Mouse (Mus musculus): ENCODE results near the gene Dnm3. TPM values are rescaled to one million over a fixed set of nuclear protein-coding genes. Genes with fewer than 3 reads are reported as not detected.

Dnm3 gene
- polyA plus RNA-seq, 1 experiment: 8.2 TPM

- H3K4me3 ChIP-seq (ENCODE audit: insufficient read depth, low read depth, low read length): no peak overlapping the region
- H3K27me3 ChIP-seq (replicated peaks; ENCODE audit: control insufficient read depth, insufficient read depth, low read length): no peaks in the 10 kb centered on the region
- DNase-seq: no peak
- H3K27ac ChIP-seq (ENCODE audit: insufficient read depth, low read depth, low read length): no peak overlapping the region
- H3K36me3 ChIP-seq (ENCODE audit: control insufficient read depth, insufficient read depth, low read length): no peaks in the 10 kb centered on the region
- 86% methylated on average over 6 of the region's 6 CpGs for WGBS
- TF ChIP-seq POLR2A (IDR thresholded peaks at IDR 0.05; ENCODE audit: low read depth, low read length) (no peak), CTCF (conservative IDR thresholded peaks at IDR 0.05; ENCODE audit: insufficient read depth, insufficient read length, low read depth, low read length) (no peak)
- H3K4me1 ChIP-seq (ENCODE audit: control insufficient read depth, insufficient read depth, low read length): peaks cover 2% of the 10 kb centered on the region
These were observed 21.0 kb downstream of the Dnm3 start for GRCm38 (mm10) chr1:162456861-162457260.

- 92% methylated on average over 4 of the region's 4 CpGs for WGBS
- no peak for DNase-seq
- no peak overlapping the region for H3K27ac ChIP-seq (ENCODE audit: insufficient read depth, low read depth, low read length)
These were observed 21.4 kb downstream of the Dnm3 start for GRCm38 (mm10) chr1:162456406-162456805.

GRCm38 (mm10) chr1:162453578-162453977 is 24.3 kb downstream of the Dnm3 start:
- WGBS: 14% methylated on average over 8 of the region's 8 CpGs
- TF ChIP-seq POLR2A (IDR thresholded peaks at IDR 0.05; ENCODE audit: low read depth, low read length) (no peak), CTCF (conservative IDR thresholded peaks at IDR 0.05; ENCODE audit: insufficient read depth, insufficient read length, low read depth, low read length) (no peak)
- Histone ChIP-seq H3K4me3 (ENCODE audit: insufficient read depth, low read depth, low read length) (no peak overlapping the region), H3K36me3 (ENCODE audit: control insufficient read depth, insufficient read depth, low read length) (no peaks in the 10 kb centered on the region), H3K4me1 (ENCODE audit: control insufficient read depth, insufficient read depth, low read length) (peaks cover 2% of the 10 kb centered on the region), H3K27me3 (replicated peaks; ENCODE audit: control insufficient read depth, insufficient read depth, low read length) (no peaks in the 10 kb centered on the region; the same call in 1 of the 2 replicates), H3K27ac (ENCODE audit: insufficient read depth, low read depth, low read length) (peak overlapping the region; percentile 33; the same call in 1 of the 2 replicates)
- DNase-seq: peak; percentile 86

More at GRCm38 (mm10) chr1:162456406-162456805, 21.4 kb downstream of the Dnm3 start:
- TF ChIP-seq CTCF (conservative IDR thresholded peaks at IDR 0.05; ENCODE audit: insufficient read depth, insufficient read length, low read depth, low read length) (no peak), POLR2A (IDR thresholded peaks at IDR 0.05; ENCODE audit: low read depth, low read length) (no peak)
- H3K4me3 ChIP-seq (ENCODE audit: insufficient read depth, low read depth, low read length): no peak overlapping the region
- H3K27me3 ChIP-seq (replicated peaks; ENCODE audit: control insufficient read depth, insufficient read depth, low read length): no peaks in the 10 kb centered on the region
- H3K36me3 ChIP-seq (ENCODE audit: control insufficient read depth, insufficient read depth, low read length): no peaks in the 10 kb centered on the region
- peaks cover 2% of the 10 kb centered on the region for H3K4me1 ChIP-seq (ENCODE audit: control insufficient read depth, insufficient read depth, low read length)

GRCm38 (mm10) chr1:162453030-162453429 is 24.8 kb downstream of the Dnm3 start:
- no peak for DNase-seq
- H3K4me1 ChIP-seq (ENCODE audit: control insufficient read depth, insufficient read depth, low read length): peaks cover 2% of the 10 kb centered on the region
- H3K4me3 ChIP-seq (ENCODE audit: insufficient read depth, low read depth, low read length): no peak overlapping the region
- WGBS: 50% methylated on average over 6 of the region's 6 CpGs
- no peaks in the 10 kb centered on the region for H3K36me3 ChIP-seq (ENCODE audit: control insufficient read depth, insufficient read depth, low read length)
- TF ChIP-seq POLR2A (IDR thresholded peaks at IDR 0.05; ENCODE audit: low read depth, low read length): no peak
- no peak for TF ChIP-seq CTCF (conservative IDR thresholded peaks at IDR 0.05; ENCODE audit: insufficient read depth, insufficient read length, low read depth, low read length)
- H3K27ac ChIP-seq (ENCODE audit: insufficient read depth, low read depth, low read length): peak overlapping the region; percentile 33
- H3K27me3 ChIP-seq (replicated peaks; ENCODE audit: control insufficient read depth, insufficient read depth, low read length): no peaks in the 10 kb centered on the region; the same call in 1 of the 2 replicates

- Histone ChIP-seq H3K4me3 (ENCODE audit: insufficient read depth, low read depth, low read length) (no peak overlapping the region), H3K27me3 (replicated peaks; ENCODE audit: control insufficient read depth, insufficient read depth, low read length) (no peaks in the 10 kb centered on the region; the same call in 1 of the 2 replicates), H3K36me3 (ENCODE audit: control insufficient read depth, insufficient read depth, low read length) (no peaks in the 10 kb centered on the region), H3K27ac (ENCODE audit: insufficient read depth, low read depth, low read length) (no peak overlapping the region), H3K4me1 (ENCODE audit: control insufficient read depth, insufficient read depth, low read length) (peaks cover 2% of the 10 kb centered on the region)
- WGBS: 72% methylated on average over 3 of the region's 3 CpGs
- no peak for TF ChIP-seq CTCF (conservative IDR thresholded peaks at IDR 0.05; ENCODE audit: insufficient read depth, insufficient read length, low read depth, low read length)
- TF ChIP-seq POLR2A (IDR thresholded peaks at IDR 0.05; ENCODE audit: low read depth, low read length): no peak
- no peak for DNase-seq
These were observed 28.5 kb downstream of the Dnm3 start for GRCm38 (mm10) chr1:162449161-162449909.

- TF ChIP-seq POLR2A (IDR thresholded peaks at IDR 0.05; ENCODE audit: low read depth, low read length): no peak
- TF ChIP-seq CTCF (conservative IDR thresholded peaks at IDR 0.05; ENCODE audit: insufficient read depth, insufficient read length, low read depth, low read length): no peak
- no peaks in the 10 kb centered on the region for H3K27me3 ChIP-seq (replicated peaks; ENCODE audit: control insufficient read depth, insufficient read depth, low read length)
- DNase-seq: no peak
- 72% methylated on average over 8 of the region's 8 CpGs for WGBS
- no peaks in the 10 kb centered on the region for H3K36me3 ChIP-seq (ENCODE audit: control insufficient read depth, insufficient read depth, low read length)
- no peak overlapping the region for H3K27ac ChIP-seq (ENCODE audit: insufficient read depth, low read depth, low read length)
- H3K4me3 ChIP-seq (ENCODE audit: insufficient read depth, low read depth, low read length): no peak overlapping the region
- H3K4me1 ChIP-seq (ENCODE audit: control insufficient read depth, insufficient read depth, low read length): no peaks in the 10 kb centered on the region; the same call in 1 of the 2 replicates
These were observed 33.0 kb downstream of the Dnm3 start for GRCm38 (mm10) chr1:162444805-162445204.

GRCm38 (mm10) chr1:162439576-162439975 is 38.3 kb downstream of the Dnm3 start:
- no peak for DNase-seq
- Histone ChIP-seq H3K36me3 (ENCODE audit: control insufficient read depth, insufficient read depth, low read length) (no peaks in the 10 kb centered on the region), H3K4me3 (ENCODE audit: insufficient read depth, low read depth, low read length) (no peak overlapping the region), H3K4me1 (ENCODE audit: control insufficient read depth, insufficient read depth, low read length) (no peaks in the 10 kb centered on the region), H3K27me3 (replicated peaks; ENCODE audit: control insufficient read depth, insufficient read depth, low read length) (no peaks in the 10 kb centered on the region), H3K27ac (ENCODE audit: insufficient read depth, low read depth, low read length) (no peak overlapping the region)
- TF ChIP-seq POLR2A (IDR thresholded peaks at IDR 0.05; ENCODE audit: low read depth, low read length) (no peak), CTCF (conservative IDR thresholded peaks at IDR 0.05; ENCODE audit: insufficient read depth, insufficient read length, low read depth, low read length) (no peak)

All from kidney, adult 2 months (tissue).